Mouse (Mus musculus): ENCODE measurements around the gene Cep131. TPM values are rescaled to one million over a fixed set of nuclear protein-coding genes. Genes with fewer than 3 reads are reported as not detected.

Gene Cep131
- total RNA-seq (2023), result 16.3 to 18.8 TPM (median 17.4 TPM) in 4 replicates

DNA sequence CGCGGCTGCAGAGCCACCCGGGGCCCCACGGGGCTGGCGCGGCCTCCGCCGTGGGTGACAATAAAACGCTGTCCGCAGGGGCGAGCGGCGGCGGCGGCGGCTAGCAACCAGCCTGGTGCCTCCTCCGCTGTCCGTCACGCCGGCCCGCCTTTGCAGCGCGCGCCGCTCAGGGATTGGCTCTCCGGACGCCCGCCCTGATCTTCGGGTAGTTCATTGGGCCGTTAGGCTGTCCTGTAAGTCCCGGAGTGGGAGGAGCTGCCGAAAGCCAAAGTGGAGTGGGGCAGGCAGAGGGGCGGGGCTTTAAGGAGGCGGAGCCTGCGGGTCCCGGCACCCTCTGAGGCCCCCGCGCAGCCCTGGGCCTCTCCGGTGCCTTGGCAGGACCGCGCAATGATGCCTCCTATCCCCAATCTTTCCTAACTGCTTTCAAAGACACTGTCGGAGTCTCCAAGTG, at the start of gene Cep131:
Gene Cep131 (minus strand): TSS at position 126 of the 451 bp plus-strand sequence.

DNA sequence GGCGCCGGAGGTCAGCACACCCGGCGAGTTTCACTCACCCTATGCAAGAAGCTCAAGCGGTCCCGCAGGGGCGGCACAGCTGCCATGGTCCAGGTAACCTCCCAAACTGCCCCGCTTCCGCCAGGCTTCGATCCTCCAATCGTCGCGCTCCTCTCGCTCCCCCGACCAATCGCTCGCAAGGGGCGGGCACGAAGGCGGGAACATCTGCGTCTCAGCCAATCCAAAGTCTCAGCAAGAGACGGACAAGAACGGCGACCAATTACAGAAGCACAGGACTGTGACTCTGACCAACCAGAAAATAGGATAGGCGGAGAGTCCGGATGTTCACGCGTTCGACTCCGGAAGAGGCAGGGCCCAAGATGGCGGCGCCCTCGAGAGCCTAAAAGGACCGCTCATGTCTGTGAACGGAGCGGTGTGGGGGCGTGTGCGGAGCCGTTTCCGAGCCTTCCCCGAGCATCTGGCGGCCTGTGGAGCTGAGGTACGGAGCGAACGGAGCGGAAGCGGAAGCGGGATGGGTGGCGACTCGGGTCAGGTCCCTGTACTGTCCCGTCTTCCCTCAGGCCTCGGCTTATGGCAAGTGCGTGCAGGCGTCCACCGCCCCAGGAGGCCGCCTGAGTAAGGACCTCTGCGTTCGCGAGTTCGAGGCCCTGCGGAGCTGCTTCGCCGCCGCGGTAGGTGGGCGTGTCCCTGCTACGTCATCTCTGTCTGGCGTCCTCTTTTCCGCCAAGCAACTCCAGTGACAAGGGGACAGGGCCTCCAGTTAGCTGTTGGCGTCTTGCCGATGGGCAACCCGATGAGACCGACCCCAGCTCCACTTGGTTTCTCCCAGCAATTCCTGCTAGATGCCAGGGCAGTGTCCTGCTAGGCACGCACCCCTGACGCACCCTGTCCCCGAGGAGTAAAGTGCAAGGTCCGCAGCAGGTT, 12.2 kb upstream of the Cep131 start, which contains the start of the genes Tepsin and Ndufaf8:
Gene Tepsin (minus strand): TSS at position 144 of the 924 bp plus-strand sequence.
Gene Ndufaf8 (plus strand): TSS at position 341 of the 924 bp plus-strand sequence.

DNA sequence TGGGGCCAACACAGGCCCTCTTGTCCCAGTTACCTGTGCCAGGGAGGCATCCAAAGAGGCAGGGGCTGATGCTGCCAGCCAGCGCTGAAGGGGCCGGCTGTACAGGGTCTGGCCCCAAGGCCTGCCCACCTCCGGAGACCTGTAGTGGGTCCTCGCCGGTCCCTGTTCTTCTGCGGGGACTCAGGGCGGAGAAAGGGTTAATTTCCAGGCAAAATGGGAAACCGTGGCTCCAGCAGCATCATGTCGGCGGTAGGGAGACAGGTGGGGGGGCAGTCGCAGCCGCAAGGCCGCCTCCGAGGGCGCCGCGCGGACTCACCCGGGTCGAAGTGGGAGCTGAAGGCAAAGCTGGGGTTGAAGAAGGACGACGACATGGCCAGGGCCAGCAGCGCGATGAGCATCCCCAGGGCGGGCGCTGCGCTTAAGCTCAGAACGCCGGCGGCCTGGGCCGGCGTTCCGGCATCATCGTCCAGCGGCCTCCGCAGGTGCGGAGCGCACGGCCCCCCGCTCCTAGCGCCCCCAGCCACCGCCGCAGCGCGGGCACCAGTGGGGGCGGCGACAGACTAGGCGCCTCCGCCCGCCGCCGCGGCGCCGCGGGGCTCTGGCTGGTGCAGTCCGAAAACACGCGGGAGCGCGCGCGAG, 40.0 kb downstream of the Cep131 start, which contains the start of gene Aatk:
Gene Aatk (minus strand): TSS at position 615 of the 639 bp plus-strand sequence.

Other genes starting within 250 kb of the Cep131 start
- 24.3 to 34.3 TPM (median 28.6 TPM) in 4 replicates for gene Chmp6, start 173.4 kb downstream of the Cep131 start, total RNA-seq (2023)
- gene Baiap2, start 144.1 kb downstream of the Cep131 start, total RNA-seq (2023), result 21.6 to 27.4 TPM (median 24.2 TPM) in 4 replicates
- 0.12 to 0.24 TPM (median 0.14 TPM) in 3 of 4 replicates, not detected in the other for gene Aatk, start 39.7 kb downstream of the Cep131 start, total RNA-seq (2023)
- gene Tepsin, start 11.9 kb upstream of the Cep131 start, total RNA-seq (2023), result 15.9 to 20.5 TPM (median 19.4 TPM) in 4 replicates
- 28.1 to 38.5 TPM (median 32.8 TPM) in 4 replicates for gene Ndufaf8, start 12.1 kb upstream of the Cep131 start, total RNA-seq (2023)
- gene Slc38a10, start 64.5 kb upstream of the Cep131 start, total RNA-seq (2023), result 89.6 to 117 TPM (median 102 TPM) in 4 replicates
- gene Bahcc1, start 146.1 kb upstream of the Cep131 start, total RNA-seq (2023), result 0.12 to 0.75 TPM (median 0.14 TPM) in 3 of 4 replicates, not detected in the other